Mouse (Mus musculus) natural killer cell, adult 2 months (primary cell): ENCODE measurements around the gene Dmac2.

Experiments
- DNase-seq, 2 experiments: peaks; one replicate each; pipeline ENCODE4 v3.0.0; 2022; ENCODE audit warnings: low spot score in 2 of 2

Gene Dmac2

DNA sequence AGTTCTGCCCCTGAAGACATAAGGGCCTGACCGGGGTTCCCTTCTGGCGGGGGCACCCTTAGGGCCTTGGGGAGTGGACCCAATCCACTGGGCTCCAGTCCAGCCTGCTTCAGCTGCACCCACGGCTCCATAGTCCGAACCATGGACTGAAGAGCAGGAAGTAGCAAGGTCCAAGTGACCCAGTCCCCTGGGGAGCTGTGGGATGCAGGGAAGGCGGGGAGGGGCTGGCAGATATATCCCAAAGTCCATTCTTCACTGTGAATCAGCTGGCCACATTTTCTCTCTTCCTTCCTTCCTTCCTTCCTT, 3.6 kb upstream of the Dmac2 start, which contains the start of gene Erich4:
Gene Erich4 (minus strand): TSS at position 187 of the 306 bp plus-strand sequence.
- no peak for DNase-seq

DNA sequence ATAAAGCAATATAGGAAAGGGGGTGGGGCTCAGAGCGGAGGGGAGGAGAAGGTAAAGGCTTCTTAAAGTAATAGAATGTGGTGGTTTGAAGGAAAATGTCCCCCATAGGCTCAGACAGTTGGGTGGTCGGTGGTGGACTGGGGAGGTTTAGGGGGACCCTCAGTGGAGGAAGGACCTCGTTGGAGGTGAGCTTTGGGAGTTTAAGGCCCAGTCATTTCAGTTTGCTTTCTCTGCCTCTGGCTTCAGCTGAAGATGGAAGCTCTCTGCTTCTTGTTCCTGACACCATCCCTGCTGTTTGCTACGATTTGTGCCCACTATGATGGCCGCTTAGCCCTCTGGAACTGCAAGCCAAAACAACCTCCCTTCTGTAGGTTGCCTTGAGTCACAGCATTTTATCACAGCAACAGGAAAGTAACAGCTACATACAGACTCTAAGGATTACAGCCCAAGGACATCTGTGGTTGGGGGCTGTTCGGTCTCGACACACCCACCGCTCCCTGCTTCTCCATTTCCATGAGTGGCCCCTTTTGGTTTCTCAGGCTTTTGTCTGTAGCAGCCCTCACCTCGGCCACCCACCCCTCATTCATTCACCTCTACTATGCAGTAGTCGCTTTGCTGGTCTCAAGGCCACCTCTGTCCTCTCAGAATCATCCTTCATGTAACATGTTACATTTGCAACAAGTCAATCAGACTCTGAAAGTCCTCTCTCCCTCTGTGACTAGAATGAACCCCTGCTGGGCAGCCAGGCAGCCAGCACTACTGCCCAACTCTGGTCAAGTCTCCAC, 1.6 kb upstream of the Dmac2 start:
- no peak for DNase-seq

DNA sequence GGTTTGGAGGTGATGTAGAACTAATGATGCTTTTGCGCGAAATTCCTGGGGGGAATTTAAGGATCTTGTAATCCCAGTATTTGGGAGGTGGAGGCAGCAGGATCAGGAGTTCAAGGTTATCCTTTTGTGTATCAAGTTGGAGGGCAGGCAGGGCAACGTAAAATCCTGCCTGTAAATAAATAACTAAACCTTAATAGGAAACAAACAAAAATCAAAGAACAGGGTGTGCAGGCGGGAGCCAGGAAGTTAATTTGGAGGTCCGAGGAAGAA, 443 bp downstream of the Dmac2 start:
- DNase-seq: no peak

DNA sequence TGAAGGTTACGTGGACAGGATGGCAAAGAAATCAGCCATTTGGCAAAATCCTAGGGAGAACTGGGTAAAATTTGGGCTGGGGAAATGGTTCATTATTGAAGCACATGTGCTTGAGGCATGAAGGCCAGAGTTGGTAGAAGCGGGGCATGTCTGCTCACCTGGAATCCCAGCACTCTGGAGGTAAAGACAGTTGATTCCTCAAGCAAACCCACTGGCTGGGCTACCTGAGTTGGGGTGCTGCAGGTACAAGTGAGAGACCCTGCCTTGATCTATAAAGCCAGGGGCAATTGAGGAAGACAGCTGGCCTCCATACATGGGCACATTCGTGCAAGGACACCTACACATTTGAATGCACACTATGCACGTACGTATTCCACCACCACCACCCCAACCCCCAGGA, 887 bp downstream of the Dmac2 start:
- DNase-seq: no peak

DNA sequence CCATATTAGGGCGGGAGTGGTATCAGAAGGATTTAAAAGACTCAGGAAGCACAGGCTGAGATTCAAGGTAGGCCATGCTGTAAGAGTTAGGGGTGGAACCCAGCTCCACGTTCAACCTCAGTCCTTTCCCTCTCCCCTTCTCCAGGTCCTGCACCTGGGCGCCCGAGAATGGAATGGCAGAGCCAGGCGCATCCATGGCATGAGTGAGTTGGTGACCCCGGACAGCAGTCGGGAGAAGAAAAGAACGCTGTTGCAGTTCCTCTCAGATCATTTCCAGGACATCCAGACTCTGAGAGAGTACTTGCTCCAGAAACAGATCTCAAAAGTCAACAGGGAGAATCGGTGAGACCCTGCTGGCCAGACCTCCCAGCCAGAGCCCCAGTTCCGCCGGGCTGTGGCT, 1.5 kb downstream of the Dmac2 start:
- DNase-seq: no peak

DNA sequence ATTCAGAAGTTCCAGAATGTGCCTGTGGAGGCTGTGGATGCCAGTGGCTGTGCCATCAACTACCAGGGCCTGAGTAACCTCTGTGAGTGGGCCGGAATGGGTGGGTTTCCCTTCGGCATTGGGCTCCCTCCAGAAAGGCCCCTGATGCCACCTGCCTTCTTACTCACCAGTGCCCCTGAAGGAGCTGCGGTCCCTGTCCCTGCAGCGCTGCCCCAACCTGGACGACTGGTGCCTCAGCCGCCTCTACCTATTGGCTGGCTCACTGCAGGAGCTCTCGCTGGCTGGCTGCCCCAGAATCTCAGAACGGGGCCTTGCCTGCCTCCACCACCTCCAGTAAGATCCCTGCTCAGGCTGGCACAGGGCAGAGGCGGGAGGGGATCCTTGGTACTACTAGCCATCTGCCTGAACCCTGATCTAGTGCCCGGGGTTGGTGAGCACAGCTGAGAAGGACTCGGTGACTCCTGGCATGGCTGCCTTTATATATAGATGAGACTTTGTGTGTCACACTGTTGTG, 4.7 kb downstream of the Dmac2 start:
- no peak for DNase-seq

DNA sequence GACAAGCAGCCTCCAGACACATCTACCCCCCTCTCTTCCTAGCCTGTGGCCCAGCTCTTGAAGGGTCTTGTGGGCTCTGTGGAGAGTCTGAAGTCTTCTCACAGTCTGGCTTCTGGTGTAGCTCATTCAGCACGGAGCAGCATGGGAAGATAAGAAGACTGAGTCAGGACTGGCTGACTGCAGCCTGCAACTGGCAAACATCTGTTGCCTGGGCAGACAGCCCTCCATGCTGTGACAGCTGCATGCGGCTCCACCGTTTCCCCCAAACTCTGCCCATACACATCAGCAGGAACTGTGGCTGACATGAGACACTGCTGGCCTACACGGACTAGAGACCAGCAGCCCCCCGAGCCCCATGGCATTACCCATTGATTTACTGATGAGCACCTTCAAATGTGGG, 5.6 kb downstream of the Dmac2 start:
- DNase-seq: no peak

DNA sequence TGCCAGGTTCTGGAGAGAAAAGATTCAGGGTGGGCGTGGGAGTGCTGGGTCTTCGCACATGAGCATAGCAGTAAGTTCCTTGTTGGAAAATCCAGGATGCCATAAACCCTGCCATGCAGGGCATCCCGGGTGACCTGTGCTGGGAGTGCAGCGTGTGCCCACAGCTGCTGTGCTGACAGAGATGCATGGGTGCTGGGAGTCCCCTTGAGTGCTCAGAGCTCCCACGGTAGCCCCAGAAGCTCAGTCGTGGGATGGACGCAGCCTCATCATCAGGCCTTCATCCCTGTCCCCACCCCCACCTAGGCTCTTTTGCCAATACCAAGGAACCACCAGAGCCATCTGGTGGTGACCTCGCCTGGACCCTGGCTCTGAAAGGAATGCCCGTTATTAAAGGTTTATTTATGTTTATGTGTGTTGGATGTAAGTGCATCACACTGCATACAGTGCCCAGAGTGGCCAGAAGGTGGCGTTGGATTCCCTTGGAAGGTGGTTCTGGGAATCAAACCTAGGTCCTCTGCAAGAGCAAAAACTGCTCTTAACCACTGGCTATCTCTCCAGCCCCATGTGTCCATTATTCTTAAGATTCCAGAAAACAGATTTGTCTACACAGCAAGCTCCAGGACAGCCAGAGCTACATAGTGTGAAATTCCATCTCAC, 6.5 kb downstream of the Dmac2 start:
- DNase-seq: peak in 1 of 2 experiments; percentile 56

DNA sequence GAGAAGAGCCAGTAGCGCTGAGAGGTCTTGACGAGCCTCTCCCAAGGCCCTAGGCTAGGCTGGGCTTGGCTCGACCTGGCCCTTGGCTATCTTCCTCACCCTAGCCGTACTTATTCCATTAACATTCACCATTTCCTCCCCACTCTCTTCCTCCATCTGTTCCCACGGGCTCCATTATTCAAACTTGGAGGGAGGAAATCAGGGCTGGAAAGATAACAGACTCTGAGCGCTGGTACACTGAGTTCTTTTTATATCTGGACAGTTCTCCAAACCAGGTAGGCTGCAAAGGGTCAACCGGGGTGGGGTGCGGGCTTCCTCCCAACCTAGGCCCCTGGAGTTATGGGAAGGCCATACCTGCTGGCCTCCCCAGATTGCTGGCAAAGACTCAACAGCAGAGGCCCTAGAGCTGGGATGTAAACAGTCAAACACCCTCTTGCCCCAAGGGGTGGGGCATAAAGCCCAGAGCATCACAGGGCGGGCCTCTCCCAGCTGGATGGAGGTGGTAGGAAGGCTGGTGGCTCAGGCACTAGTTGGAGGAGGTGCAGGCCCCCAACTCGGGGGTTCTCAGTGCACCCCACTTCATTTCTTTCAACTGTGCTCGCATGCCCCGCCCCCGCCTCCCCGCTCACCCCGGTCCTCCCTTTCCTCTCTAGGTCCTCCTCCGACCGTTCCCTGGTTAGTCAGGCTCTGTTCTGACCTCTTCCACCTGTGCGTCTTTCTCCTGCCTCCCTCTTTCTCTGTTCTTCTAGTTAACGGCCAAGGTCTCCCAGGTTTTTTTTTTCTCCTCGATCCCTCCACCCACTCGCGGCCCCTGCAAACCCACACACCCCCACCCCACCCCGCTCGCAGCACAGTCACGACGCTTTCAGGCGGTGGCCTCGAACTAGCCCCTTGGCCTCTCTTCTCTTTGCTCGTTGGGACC, 7.6 kb downstream of the Dmac2 start, which contains the start of gene B3gnt8:
Gene B3gnt8 (plus strand): TSS at position 146 of the 922 bp plus-strand sequence.
- DNase-seq: no peak

DNA sequence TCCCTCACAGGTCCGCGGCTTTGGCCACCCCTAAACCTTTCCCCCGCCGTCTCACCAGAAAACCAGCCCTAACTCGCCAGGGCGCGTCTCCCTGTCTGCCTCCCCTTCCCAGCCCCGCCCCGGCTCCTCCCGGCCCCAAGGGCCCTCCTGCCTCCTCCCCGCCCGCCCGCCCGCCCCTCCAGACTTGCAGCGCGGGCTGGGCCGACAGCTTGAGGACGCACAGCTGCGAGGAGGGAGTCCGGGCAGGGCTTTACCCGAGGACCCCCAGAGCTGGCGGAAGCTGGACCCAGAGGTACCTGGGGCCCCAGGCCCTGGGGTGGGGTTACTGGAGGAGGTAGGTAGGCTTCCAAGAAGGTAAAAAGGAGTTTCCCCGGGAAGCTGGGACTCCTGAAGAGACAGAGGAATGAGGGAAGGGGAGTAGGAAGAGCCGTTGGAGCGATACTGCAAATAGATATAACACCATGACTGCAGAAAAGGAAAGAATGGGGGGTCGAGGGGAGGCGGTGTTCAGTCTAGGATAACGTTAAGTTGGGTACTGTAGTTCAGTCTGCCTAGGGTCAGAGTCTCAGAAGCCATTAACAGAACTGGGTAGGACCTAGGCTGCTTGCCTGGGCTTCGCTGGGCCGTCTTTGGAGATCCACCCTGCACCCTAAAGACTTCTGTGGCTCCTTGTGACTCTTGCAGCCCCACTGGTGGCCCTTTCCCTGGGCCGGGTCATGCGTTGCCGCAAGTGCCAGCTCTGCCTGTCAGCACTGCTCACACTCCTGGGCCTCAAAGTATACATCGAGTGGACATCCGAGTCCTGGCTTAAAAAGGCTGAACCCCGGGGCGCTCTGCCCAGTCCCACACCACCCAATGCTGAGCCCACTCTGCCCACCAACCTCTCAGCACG, 8.5 kb downstream of the Dmac2 start:
- no peak for DNase-seq

DNA sequence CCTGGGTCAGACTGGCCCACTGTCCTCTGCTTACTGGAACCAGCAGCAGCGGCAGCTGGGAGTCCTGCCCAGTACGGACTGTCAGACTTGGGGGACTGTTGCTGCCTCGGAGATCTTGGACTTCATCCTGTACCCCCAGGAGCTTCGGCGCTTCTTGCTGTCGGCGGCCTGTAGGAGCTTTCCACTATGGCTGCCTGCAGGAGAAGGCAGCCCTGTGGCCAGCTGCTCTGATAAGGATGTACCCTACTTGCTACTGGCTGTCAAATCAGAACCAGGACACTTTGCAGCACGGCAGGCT, 9.1 kb downstream of the Dmac2 start:
- no peak for DNase-seq

DNA sequence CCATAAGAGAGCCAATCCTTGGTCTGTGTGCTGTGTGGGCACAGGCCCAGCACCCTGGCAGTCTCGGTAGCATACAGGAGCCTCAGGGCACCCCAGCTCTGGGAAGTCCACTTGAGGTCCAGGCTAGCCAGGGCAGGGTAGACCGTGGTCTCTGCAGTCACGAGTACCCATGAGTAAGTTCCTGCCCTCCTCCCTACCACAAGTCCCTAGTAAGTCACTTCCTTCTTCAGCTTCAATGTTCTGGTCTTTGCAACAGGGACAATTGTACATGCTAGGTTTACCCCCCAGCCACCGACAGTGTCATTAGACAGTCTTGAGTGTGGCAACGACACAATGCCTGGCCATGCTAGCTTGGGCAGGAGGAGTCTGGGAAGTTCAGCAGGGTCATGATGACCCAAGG, 13.5 kb downstream of the Dmac2 start:
- DNase-seq: peak in 1 of 2 experiments; percentile 42

DNA sequence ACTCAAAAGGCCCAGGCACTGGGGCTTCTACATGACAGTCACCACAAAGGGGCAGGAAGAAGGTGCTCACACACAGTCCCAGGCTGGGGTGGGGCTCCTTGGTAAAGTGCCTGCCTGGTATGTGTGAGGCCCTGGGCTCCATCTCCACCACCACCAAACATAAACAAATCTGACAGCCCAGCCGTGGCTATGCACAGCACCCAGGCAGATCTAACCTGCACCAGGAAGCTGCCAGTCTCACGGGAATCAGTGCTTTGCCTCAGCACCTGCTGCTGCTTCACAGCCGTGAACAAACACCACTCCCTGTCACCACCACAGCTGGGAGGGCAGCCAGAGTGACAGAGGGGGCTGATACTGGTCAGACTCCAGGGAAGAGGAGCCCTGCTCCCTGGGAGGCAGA, 17.2 kb downstream of the Dmac2 start:
- peak in 1 of 2 experiments; percentile 79 for DNase-seq

DNA sequence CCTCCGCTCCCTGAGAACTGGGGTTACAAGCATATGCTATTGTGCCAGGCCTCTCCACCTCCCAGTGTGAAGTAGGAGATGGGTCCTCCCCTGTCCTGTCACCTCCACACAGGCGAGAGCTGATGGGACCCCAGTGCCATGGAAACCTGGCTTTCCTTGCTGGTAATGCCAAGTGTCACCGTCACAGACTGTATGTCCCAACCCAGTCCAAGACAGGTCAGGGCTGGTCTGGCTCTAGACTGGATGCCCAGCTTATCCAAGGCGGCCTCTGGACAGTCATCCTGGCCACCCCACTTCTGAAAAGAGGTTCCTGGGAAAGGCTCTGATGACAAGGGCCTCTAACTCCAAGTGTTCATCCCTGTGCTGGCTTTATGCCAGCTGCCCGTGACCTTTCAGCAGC, 17.9 kb downstream of the Dmac2 start:
- no peak for DNase-seq

DNA sequence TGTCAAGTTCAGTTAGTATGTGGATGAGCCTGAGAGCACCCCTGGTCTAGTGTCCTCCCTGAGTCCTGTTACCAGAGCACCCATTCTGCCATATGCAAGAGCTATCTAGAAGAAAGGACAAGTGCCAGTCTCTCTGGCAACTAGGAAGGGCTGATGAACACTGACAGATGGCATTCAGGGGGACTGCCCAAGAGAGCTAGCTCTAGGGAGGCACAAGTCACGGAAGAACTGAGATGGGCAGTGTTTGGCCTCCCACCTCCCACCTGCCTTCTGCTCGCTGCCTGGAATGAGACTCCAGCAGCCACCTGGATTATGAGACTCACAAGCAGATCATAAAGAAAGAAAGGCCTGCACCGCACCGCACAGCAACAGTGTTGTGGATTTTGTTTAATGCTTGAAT, 20.5 kb downstream of the Dmac2 start:
- DNase-seq: no peak

DNA sequence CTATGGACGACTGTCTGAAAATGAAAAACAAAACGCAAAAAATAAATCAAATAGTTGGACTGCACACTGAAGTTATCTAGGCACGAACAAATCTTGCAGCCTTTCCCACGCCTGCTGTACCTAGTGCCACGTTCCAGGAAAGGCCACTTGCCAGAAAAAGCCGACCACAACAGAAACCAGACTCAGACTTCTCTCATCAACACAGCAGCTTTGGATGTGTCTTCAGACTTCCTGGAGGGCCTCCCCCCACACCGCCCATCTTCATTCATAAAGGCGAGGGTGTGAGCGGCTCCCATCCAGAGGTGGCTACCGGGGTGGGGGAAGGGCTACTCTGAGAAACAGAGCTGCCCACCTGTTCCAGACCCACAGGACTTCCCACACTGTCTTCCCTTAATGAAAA, 24.9 kb downstream of the Dmac2 start:
- DNase-seq: no peak

DNA sequence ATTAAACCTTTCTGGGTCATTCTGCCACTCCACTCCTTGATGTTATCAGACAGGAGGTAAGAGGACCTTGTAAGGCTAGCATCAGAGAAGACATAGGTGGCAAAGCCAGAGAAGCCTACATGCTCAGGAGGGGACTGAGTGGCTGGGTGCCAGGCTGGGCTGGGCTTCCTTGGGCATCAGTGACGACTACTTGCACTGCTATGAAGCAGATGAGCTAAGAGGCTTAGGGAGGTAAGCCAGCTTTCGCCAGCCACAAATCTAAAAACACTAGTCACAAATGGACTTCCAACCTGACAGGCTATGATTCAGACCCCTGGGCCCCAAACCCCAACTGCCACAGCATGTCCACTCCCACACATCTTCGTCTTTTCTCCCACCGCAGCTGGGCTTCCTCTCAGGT, 25.4 kb downstream of the Dmac2 start:
- DNase-seq: peak in 1 of 2 experiments; percentile 28

DNA sequence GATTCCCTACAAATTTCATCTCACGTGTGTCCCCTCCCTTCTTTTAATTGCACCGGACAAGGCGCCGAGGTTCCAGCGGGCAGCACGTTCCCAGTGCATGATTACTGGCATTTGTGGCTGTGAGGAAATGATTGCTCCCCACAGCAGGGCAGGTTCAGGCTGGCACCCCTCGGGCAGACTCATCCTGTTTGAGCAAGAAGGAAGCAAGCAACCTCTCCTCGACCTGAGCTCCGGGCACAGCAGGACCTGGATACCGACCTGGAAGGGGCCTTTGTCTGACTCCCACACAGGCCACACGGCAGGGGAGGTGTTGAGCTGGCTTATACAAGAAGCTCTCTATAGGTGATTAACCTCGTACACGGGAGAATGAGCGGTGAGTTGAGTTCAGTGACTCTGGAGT, 25.9 kb downstream of the Dmac2 start:
- DNase-seq: no peak

DNA sequence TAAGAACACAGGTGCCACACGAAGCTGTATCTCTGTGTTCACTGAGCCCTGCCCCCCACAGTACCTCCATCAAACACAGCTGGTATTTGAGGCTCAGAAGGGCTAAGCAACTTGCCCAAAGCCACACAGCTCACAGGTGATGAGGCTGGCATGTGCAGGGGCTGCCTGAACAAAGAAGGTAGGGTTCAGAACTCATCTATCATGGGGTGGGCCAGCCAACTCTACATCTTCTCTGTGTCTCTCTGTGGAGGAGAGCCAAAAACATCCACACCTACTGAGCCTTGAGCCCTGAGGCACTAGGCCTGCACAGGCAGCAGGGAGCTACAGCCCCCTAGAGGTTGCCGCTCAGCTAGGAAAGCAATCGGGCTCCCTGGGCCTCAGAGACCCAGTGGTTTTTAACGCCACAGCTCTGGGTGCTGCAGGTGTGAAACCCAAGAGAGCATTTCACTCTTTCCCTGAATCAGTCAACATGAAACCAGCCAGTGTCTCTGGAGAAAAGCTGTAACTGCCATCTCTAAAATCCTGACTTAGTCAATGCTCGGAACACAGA, 28.4 kb downstream of the Dmac2 start:
- peak; percentile 54 to 66 for DNase-seq

DNA sequence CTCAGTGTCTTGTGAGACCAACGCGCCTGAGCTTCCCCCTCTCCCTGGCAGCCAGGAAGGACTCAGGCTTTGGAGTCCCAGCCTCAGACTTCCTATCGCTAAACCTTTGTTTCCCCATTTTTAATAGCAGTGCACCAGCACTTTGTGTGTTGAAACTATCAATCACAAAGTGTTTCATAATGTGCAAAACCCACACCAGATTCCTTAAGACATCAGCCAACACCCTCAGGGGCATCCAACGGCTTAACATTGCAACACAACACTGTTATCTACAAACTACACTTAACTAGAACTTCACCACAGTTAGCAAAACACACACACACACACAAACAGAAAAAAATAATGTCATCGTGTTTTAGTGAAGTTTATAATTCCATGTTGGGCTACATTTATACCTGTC, 30.6 kb downstream of the Dmac2 start:
- no peak for DNase-seq

DNA sequence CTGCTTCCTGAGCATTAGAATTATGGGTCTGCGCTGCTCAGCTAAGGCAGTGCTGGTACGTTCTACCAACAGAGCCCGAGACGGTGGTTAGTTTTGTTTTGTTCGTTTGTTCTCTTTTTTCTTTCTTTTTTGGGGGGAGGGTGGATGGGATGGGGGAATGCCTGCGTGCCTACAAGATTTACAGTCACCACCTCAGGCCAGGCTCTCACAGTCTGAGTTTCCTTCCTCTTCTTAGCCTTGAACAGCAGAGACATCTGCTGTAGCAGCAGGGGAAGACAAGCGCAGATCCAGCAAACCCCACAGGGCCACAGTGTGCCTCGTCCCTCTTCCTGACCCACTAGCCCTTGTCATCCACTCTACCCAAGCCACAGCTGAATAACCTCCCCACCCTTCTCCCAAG, 32.1 kb downstream of the Dmac2 start:
- peak in 1 of 2 experiments; percentile 66 for DNase-seq
